Mouse (Mus musculus) midbrain, postnatal 0 days (tissue): ENCODE measurements around the gene Aldh18a1. TPM values are rescaled to one million over a fixed set of nuclear protein-coding genes. Genes with fewer than 3 reads are reported as not detected.
"Not testable (repeated sequence)": the region's sequence is repeated elsewhere in the genome, so short reads cannot be mapped to it uniquely, and the experiment has no call there.

ENCODE experiments used
- ATAC-seq: fragments of 200-750 bp; cut with Nextera tagmentation; 2 replicates; pipeline ENCODE4 v1.8.0; 2017; ENCODE audit warnings: moderate number of reproducible peaks, mild to moderate bottlenecking, moderate TSS enrichment, moderate library complexity; ENCODE audit not compliant: low FRiP score
- DNase-seq: peaks from one replicate; pipeline ENCODE4 v3.0.0-alpha.2; 2015; ENCODE audit warnings: low spot score
- H3K27ac ChIP-seq: fragments of 300-500 bp; sonication (generic); 2 replicates; pipeline ENCODE4 v1.5.1; 2014; ENCODE audit warnings: low read depth, mild to moderate bottlenecking, low read length, mixed read lengths
- H3K27me3 ChIP-seq: fragments of 300-500 bp; sonication (generic); 2 replicates; pipeline ENCODE4 v1.6.1; 2014; ENCODE audit warnings: low read length, control low read depth, mixed read lengths; ENCODE audit not compliant: insufficient read depth
- H3K36me3 ChIP-seq: fragments of 300-500 bp; sonication (generic); 2 replicates; pipeline ENCODE4 v1.6.1; 2014; ENCODE audit warnings: low read length, control low read depth, mixed read lengths; ENCODE audit not compliant: insufficient read depth
- H3K4me1 ChIP-seq: fragments of 300-500 bp; sonication (generic); 2 replicates; pipeline ENCODE4 v1.6.1; 2014; ENCODE audit warnings: mild to moderate bottlenecking, control low read depth, antibody characterized with exemption, low read length, mixed read lengths; ENCODE audit not compliant: insufficient read depth
- H3K4me2 ChIP-seq: fragments of 300-500 bp; sonication (generic); 2 replicates; pipeline ENCODE4 v1.6.1; 2014; ENCODE audit warnings: low read depth, mild to moderate bottlenecking, low read length, mixed read lengths; ENCODE audit not compliant: poor library complexity, severe bottlenecking
- H3K4me3 ChIP-seq: fragments of 300-500 bp; sonication (generic); 2 replicates; pipeline ENCODE4 v1.5.1; 2014; ENCODE audit warnings: low read depth, mild to moderate bottlenecking, low read length, moderate library complexity
- H3K9ac ChIP-seq: fragments of 300-500 bp; sonication (generic); replicated peaks from 2 replicates; pipeline ENCODE4 v1.6.1; 2014; ENCODE audit warnings: mild to moderate bottlenecking, low read length, moderate library complexity, mixed read lengths; ENCODE audit not compliant: poor library complexity, severe bottlenecking
- H3K9me3 ChIP-seq: fragments of 300-500 bp; sonication (generic); 2 replicates; pipeline ENCODE4 v1.6.1; 2016; ENCODE audit warnings: low read length, control low read depth
- CTCF ChIP-seq: IDR thresholded peaks from 2 replicates; pipeline ENCODE4 v1.5.1; 2016; ENCODE audit warnings: antibody characterized with exemption, mild to moderate bottlenecking
- WGBS: fragments of 180-500 bp; shearing (Covaris S2); extraction: QIAGEN DNeasy Blood & Tissue Kit; methylation state at CpG from one replicate; pipeline ENCODE4 v1.1.7; 2014; 5-methylcytosine and 5-hydroxymethylcytosine counted together
- polyA plus RNA-seq: library from polyadenylated mRNA; unstranded; fragments of >200 nt; fragmentation: Nextera tagmentation; extraction: Ambion mirVana; gene quantifications from 2 replicates; pipeline ENCODE4 v1.2.1, GENCODE M21; 2015
- total RNA-seq: library from RNA; depleted of rRNA; stranded (reverse); fragments of >200 nt; gene quantifications from 2 replicates; pipeline ENCODE4 v1.2.3, GENCODE M21; 2014

The Aldh18a1 gene
- total and polyA plus RNA-seq, 2 experiments from 2014 or later: 28.9 to 67.4 TPM

GRCm38 (mm10) chr19:40630606-40631005 lies 42.3 kb upstream of the Aldh18a1 start:
- no peak overlapping the region for H3K9ac ChIP-seq
- 80% methylated on average over 7 of the region's 7 CpGs for WGBS
- DNase-seq (no peak), ATAC-seq (no peak)
- no peak overlapping the region for H3K4me2 ChIP-seq
- no peak overlapping the region for H3K27ac ChIP-seq
- no peaks in the 10 kb centered on the region for H3K36me3 ChIP-seq
- no peak overlapping the region for H3K4me3 ChIP-seq
- no peaks in the 10 kb centered on the region for H3K4me1 ChIP-seq
- TF ChIP-seq CTCF: no peak
- H3K9me3 ChIP-seq: no peaks in the 10 kb centered on the region
- H3K27me3 ChIP-seq: no peaks in the 10 kb centered on the region

- no peak for DNase-seq
- H3K9me3 ChIP-seq: no peaks in the 10 kb centered on the region
- H3K9ac ChIP-seq: no peak overlapping the region
- no peaks in the 10 kb centered on the region for H3K4me1 ChIP-seq
- TF ChIP-seq CTCF: no peak
- no peaks in the 10 kb centered on the region for H3K27me3 ChIP-seq
- 89% methylated on average over 3 of the region's 3 CpGs for WGBS
- no peak overlapping the region for H3K4me3 ChIP-seq
- H3K4me2 ChIP-seq: no peak overlapping the region
- H3K27ac ChIP-seq: no peak overlapping the region
- ATAC-seq: no peak
- no peaks in the 10 kb centered on the region for H3K36me3 ChIP-seq
Measured at GRCm38 (mm10) chr19:40630096-40630495, 41.8 kb upstream of the Aldh18a1 start.

- no peak for DNase-seq
- Histone ChIP-seq H3K4me2 (no peak overlapping the region), H3K27ac (no peak overlapping the region), H3K27me3 (no peaks in the 10 kb centered on the region), H3K4me3 (no peak overlapping the region), H3K9me3 (no peaks in the 10 kb centered on the region), H3K36me3 (no peaks in the 10 kb centered on the region), H3K9ac (no peak overlapping the region), H3K4me1 (no peaks in the 10 kb centered on the region)
- ATAC-seq: no peak
- no peak for TF ChIP-seq CTCF
Measured at GRCm38 (mm10) chr19:40628950-40629349, 40.7 kb upstream of the Aldh18a1 start.

- no peak for DNase-seq
- Histone ChIP-seq H3K4me2 (no peak overlapping the region), H3K36me3 (no peaks in the 10 kb centered on the region), H3K27me3 (no peaks in the 10 kb centered on the region), H3K4me1 (no peaks in the 10 kb centered on the region), H3K9me3 (no peaks in the 10 kb centered on the region), H3K4me3 (no peak overlapping the region), H3K9ac (no peak overlapping the region), H3K27ac (no peak overlapping the region)
- WGBS: 76% methylated on average over 12 of the region's 12 CpGs
- ATAC-seq: no peak
- no peak for TF ChIP-seq CTCF
Measured at GRCm38 (mm10) chr19:40625935-40626334, 37.7 kb upstream of the Aldh18a1 start.

GRCm38 (mm10) chr19:40621616-40622015 lies 33.4 kb upstream of the Aldh18a1 start:
- H3K27me3 ChIP-seq, H3K4me2 ChIP-seq, H3K4me1 ChIP-seq, H3K4me3 ChIP-seq, ATAC-seq, H3K27ac ChIP-seq, H3K9ac ChIP-seq, DNase-seq, H3K36me3 ChIP-seq, H3K9me3 ChIP-seq: not testable (repeated sequence)
- 74% methylated on average over 10 of the region's 26 CpGs for WGBS

- no peak overlapping the region for H3K27ac ChIP-seq
- H3K9ac ChIP-seq: no peak overlapping the region
- 0 out of 2 replicates have a peak, but pooled peaks cover 5% of the 10 kb centered on the region for H3K4me1 ChIP-seq
- DNase-seq (no peak), ATAC-seq (no peak)
- no peaks in the 10 kb centered on the region for H3K9me3 ChIP-seq
- no peak for TF ChIP-seq CTCF
- no peaks in the 10 kb centered on the region for H3K36me3 ChIP-seq
- H3K27me3 ChIP-seq: no peaks in the 10 kb centered on the region
- 89% methylated on average over 7 of the region's 7 CpGs for WGBS
- H3K4me2 ChIP-seq: no peak overlapping the region
- no peak overlapping the region for H3K4me3 ChIP-seq
Measured at GRCm38 (mm10) chr19:40616021-40616420, 27.8 kb upstream of the Aldh18a1 start.
